Mouse (Mus musculus) gastrocnemius, postnatal 36 days (tissue): ENCODE measurements around the gene Khnyn. TPM values are rescaled to one million over a fixed set of nuclear protein-coding genes. Genes with fewer than 3 reads are reported as not detected.

Experiments
- DNase-seq, 2 experiments: peaks; one replicate each; pipeline ENCODE4 v3.0.0; 2022
- intact Hi-C: fragments of 180-260 bp; cut with DNase I; formaldehyde crosslinking; loops from one replicate; pipeline ENCODE4 v1.15.1; 2025
- long read RNA-seq, 2 experiments: library from polyadenylated mRNA; stranded (forward); transcript quantifications; one replicate each; pipeline ENCODE4 v2.0.0; 2021
- total RNA-seq, 2 experiments: library from RNA; stranded (reverse); gene quantifications; 2 replicates each; pipeline ENCODE4 v1.2.3; 2021

Khnyn gene
- total RNA-seq = 1 to 10 TPM; 6.0 to 7.5 TPM
- long read RNA-seq, experiment 1, full-length matches to known transcripts = 1 of 3 reads
- long read RNA-seq, experiment 1, partial matches to known transcripts = 0 of 3 reads
- long read RNA-seq, experiment 1, other reads (novel, unspliced or antisense) = 2 of 3 reads
- long read RNA-seq, experiment 2, partial matches to known transcripts = 0 of 4 reads
- long read RNA-seq, experiment 2, other reads (novel, unspliced or antisense) = 2 of 4 reads

GRCm38 (mm10) chr14:55884713-55885113 is at the start of gene Khnyn:
Gene Khnyn, plus strand, starts transcription at chr14:55884947.
- intact Hi-C loops = no loop called here
- peak; percentile 91 for DNase-seq

GRCm38 (mm10) chr14:55838312-55838711 is 46.4 kb upstream of the Khnyn start:
- no peak for DNase-seq
- intact Hi-C loops = no loop called here

GRCm38 (mm10) chr14:55838740-55839139 is 46.0 kb upstream of the Khnyn start:
- DNase-seq = no peak
- intact Hi-C loops = no loop called here

GRCm38 (mm10) chr14:55840853-55841366 is 43.8 kb upstream of the Khnyn start:
- no peak for DNase-seq
- intact Hi-C loops = no loop called here

- no peak for DNase-seq
- intact Hi-C loops = no loop called here
These were observed 42.0 kb upstream of the Khnyn start for GRCm38 (mm10) chr14:55842794-55843193.

- intact Hi-C loops = no loop called here
- no peak for DNase-seq
These were observed 39.0 kb upstream of the Khnyn start for GRCm38 (mm10) chr14:55845506-55846294.

- DNase-seq = no peak
- intact Hi-C loops = no loop called here
These were observed 33.9 kb upstream of the Khnyn start for GRCm38 (mm10) chr14:55850885-55851284.

- intact Hi-C loops = no loop called here
- DNase-seq = no peak
These were observed 31.8 kb upstream of the Khnyn start for GRCm38 (mm10) chr14:55852646-55853551.

- peak in 1 of 2 experiments; percentile 63 for DNase-seq
- intact Hi-C loops = no loop called here
These were observed 31.0 kb upstream of the Khnyn start, which contains the start of gene Nynrin for GRCm38 (mm10) chr14:55853621-55854285. Gene Nynrin, plus strand, starts transcription at chr14:55854010.

- no peak for DNase-seq
- intact Hi-C loops = no loop called here
These were observed 30.2 kb upstream of the Khnyn start for GRCm38 (mm10) chr14:55854406-55855100.

- intact Hi-C loops = no loop called here
- no peak for DNase-seq
These were observed 29.6 kb upstream of the Khnyn start for GRCm38 (mm10) chr14:55855101-55855561.

- intact Hi-C loops = no loop called here
- no peak for DNase-seq
These were observed 27.2 kb upstream of the Khnyn start for GRCm38 (mm10) chr14:55857588-55857987.

- DNase-seq = no peak
- intact Hi-C loops = loop anchor here (2.0 kb wide), 2 partner anchors 39 to 81 kb away; partner anchors contain the start of gene Nfatc4
These were observed 22.6 kb upstream of the Khnyn start for GRCm38 (mm10) chr14:55862186-55862585.

GRCm38 (mm10) chr14:55862970-55863369 is 21.8 kb upstream of the Khnyn start:
- intact Hi-C loops = loop anchor here (2.0 kb wide), 2 partner anchors 40 to 82 kb away; partner anchors contain the start of gene Nfatc4
- no peak for DNase-seq

GRCm38 (mm10) chr14:55863773-55864172 is 21.0 kb upstream of the Khnyn start:
- peak; percentile 64 to 66 for DNase-seq
- intact Hi-C loops = loop anchor here (2.0 kb wide), 2 partner anchors 41 to 83 kb away; partner anchors contain the start of gene Nfatc4

- peak in 1 of 2 experiments; percentile 41 for DNase-seq
- intact Hi-C loops = no loop called here
These were observed 17.8 kb upstream of the Khnyn start for GRCm38 (mm10) chr14:55866962-55867361.

- intact Hi-C loops = no loop called here
- no peak for DNase-seq
These were observed 16.3 kb upstream of the Khnyn start for GRCm38 (mm10) chr14:55868230-55869026.

GRCm38 (mm10) chr14:55869538-55869937 is 15.2 kb upstream of the Khnyn start:
- no peak for DNase-seq
- intact Hi-C loops = no loop called here
